Mouse (Mus musculus): ENCODE data around the gene Tcf7l1. TPM values are rescaled to one million over a fixed set of nuclear protein-coding genes. Genes with fewer than 3 reads are reported as not detected.

Tcf7l1 gene
- total and polyA plus RNA-seq, 2 experiments from 2014 or later: 1.3 to 9.2 TPM

DNA sequence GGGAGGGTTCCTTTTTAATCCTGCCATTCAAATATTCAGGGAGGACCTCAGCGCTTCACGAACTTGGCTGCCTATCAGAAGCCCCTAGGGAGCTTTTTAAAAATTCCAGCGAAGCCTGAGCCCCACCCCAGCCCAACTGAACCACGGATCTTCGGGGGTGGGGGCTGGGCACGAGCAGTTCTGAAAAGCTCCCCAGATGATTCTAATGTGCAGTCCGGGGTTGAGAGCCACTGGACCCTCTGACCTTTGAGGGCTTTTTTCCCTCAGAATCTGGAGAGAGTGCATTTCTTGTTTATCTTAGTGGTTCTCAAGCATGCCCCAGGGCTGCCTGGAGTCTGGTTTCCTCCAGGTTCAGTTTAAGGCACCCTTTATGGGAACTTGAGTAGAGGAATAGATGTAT lies 27.4 kb downstream of the Tcf7l1 start:
- Histone ChIP-seq H3K4me2 (ENCODE audit: low read depth, low read length) (no peak overlapping the region), H3K36me3 (replicated peaks; ENCODE audit: control insufficient read depth, insufficient read depth, low read length) (no peaks in the 10 kb centered on the region), H3K27me3 (ENCODE audit: control insufficient read depth, insufficient read depth, low read length) (no peaks in the 10 kb centered on the region), H3K4me3 (ENCODE audit: low read depth, low read length) (no peak overlapping the region), H3K9ac (replicated peaks; ENCODE audit: low read depth, low read length) (no peak overlapping the region), H3K4me1 (ENCODE audit: control insufficient read depth, insufficient read depth) (no peaks in the 10 kb centered on the region), H3K9me3 (replicated peaks; ENCODE audit: control insufficient read depth, low read length) (no peaks in the 10 kb centered on the region), H3K27ac (ENCODE audit: low read depth) (no peak overlapping the region)
- TF ChIP-seq CTCF (IDR thresholded peaks at IDR 0.05; ENCODE audit: low read depth) (no peak), EP300 (IDR thresholded peaks at IDR 0.05; ENCODE audit: low read depth) (no peak)
- WGBS: 21% methylated on average over 7 of the region's 7 CpGs
- DNase-seq (ENCODE audit: low spot score) (no peak), ATAC-seq (ENCODE audit: insufficient read depth, low read depth) (no peak)

DNA sequence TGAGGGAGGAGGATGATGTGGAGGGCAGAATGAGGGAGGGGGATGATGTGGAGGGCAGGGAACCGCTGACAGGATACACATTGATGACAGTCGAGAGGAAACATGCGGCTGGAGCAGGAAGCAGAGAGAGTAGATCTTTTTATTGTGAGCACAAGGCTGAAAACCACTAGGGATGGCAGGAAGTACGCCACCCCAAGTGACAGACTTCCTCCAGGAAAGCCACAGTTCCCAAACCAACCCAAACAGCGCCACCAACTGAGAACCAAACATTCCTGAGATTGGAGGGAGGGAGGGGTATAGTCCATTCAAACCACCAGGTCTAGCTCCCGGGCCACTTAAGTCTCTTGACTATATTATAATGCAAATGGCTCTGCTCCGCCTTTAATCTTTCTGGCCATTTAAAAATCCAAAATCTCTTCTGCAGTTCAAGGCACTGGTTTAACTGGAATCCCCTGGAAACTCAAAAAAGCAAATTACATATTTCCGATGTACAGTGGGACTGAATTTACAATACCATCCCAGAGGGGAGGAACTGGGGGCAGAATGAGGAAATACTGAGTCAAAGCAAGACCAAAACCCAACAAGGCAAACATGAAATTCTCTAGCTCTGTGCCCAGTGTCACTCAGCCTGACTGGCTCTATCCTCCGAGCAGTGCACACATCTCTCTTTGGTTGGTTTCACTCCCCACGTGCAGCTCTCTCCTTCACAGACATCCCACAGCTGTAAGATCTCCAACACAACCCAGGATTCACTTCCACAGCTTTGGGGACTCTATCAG lies 30.6 kb downstream of the Tcf7l1 start:
- WGBS: 57% methylated on average over 10 of the region's 10 CpGs
- DNase-seq (ENCODE audit: low spot score) (no peak), ATAC-seq (ENCODE audit: insufficient read depth, low read depth) (peak; percentile 27; the same call in 1 of the 2 replicates)
- TF ChIP-seq EP300 (IDR thresholded peaks at IDR 0.05; ENCODE audit: low read depth): no peak
- no peak for TF ChIP-seq CTCF (IDR thresholded peaks at IDR 0.05; ENCODE audit: low read depth)
- Histone ChIP-seq H3K27me3 (ENCODE audit: control insufficient read depth, insufficient read depth, low read length) (no peaks in the 10 kb centered on the region), H3K36me3 (replicated peaks; ENCODE audit: control insufficient read depth, insufficient read depth, low read length) (no peaks in the 10 kb centered on the region), H3K9me3 (replicated peaks; ENCODE audit: control insufficient read depth, low read length) (no peaks in the 10 kb centered on the region), H3K4me2 (ENCODE audit: low read depth, low read length) (no peak overlapping the region), H3K4me1 (ENCODE audit: control insufficient read depth, insufficient read depth) (peaks cover 11% of the 10 kb centered on the region), H3K4me3 (ENCODE audit: low read depth, low read length) (no peak overlapping the region), H3K27ac (ENCODE audit: low read depth) (no peak overlapping the region), H3K9ac (replicated peaks; ENCODE audit: low read depth, low read length) (no peak overlapping the region)

DNA sequence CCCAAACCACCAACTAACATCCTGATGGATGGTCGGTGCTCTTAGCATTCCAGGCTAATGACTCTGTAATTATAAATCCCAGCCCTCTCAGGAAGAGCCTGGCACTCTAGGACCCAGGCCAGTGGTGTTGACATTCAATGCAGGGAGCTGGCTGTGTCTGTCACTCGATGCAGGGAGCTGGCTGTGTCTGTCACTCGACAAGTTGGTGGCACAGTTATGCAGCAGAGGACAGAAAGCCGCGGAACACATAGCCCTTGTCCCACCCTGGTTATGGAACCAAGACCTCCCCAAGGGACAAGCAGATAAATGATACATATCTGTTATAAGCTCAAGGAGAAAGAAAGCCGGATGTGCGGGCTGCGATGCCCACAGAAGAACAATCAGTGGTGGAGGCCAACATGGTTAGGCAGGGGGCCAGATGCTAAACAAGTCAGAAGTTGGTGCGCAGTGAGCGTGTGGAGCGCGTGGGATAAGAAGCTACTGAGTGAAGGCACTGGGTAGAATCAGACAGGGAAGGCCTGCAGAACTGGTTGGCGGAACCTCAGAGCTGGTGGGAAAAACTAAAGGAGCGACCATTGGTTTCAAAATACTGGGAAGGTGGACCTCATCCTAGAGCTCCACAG lies 33.7 kb downstream of the Tcf7l1 start:
- no peaks in the 10 kb centered on the region for H3K36me3 ChIP-seq (replicated peaks; ENCODE audit: control insufficient read depth, insufficient read depth, low read length)
- H3K27me3 ChIP-seq (ENCODE audit: control insufficient read depth, insufficient read depth, low read length): no peaks in the 10 kb centered on the region
- TF ChIP-seq CTCF (IDR thresholded peaks at IDR 0.05; ENCODE audit: low read depth) (no peak), EP300 (IDR thresholded peaks at IDR 0.05; ENCODE audit: low read depth) (no peak)
- 36% methylated on average over 14 of the region's 14 CpGs for WGBS
- H3K4me2 ChIP-seq (ENCODE audit: low read depth, low read length): no peak overlapping the region
- no peaks in the 10 kb centered on the region for H3K9me3 ChIP-seq (replicated peaks; ENCODE audit: control insufficient read depth, low read length)
- ATAC-seq (ENCODE audit: insufficient read depth, low read depth) (peak; percentile 33; the same call in 1 of the 2 replicates), DNase-seq (ENCODE audit: low spot score) (peak; percentile 26)
- H3K4me1 ChIP-seq (ENCODE audit: control insufficient read depth, insufficient read depth): peaks cover 11% of the 10 kb centered on the region
- H3K4me3 ChIP-seq (ENCODE audit: low read depth, low read length): no peak overlapping the region
- H3K27ac ChIP-seq (ENCODE audit: low read depth): no peak overlapping the region
- H3K9ac ChIP-seq (replicated peaks; ENCODE audit: low read depth, low read length): no peak overlapping the region

DNA sequence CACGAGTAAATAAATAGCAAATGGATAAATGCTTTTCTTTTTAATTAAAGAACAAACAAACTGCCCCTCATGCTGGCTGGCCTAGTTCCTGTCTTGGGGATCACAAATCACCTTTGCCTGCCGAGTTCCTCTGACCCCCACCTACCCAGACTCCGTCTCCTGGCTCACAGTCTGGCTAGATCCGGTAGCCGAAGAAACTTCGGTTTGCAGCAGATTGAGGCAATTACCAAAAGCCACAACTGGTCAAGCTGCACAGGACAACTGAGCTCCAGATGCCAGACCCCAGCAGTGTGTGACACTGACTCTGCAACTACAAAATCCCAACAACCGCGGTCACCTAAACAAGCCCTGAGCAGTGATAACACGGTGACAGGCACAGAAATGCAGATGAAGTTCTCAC lies 34.8 kb downstream of the Tcf7l1 start:
- Histone ChIP-seq H3K27ac (ENCODE audit: low read depth) (no peak overlapping the region), H3K27me3 (ENCODE audit: control insufficient read depth, insufficient read depth, low read length) (no peaks in the 10 kb centered on the region), H3K4me1 (ENCODE audit: control insufficient read depth, insufficient read depth) (peaks cover 12% of the 10 kb centered on the region), H3K4me2 (ENCODE audit: low read depth, low read length) (no peak overlapping the region), H3K36me3 (replicated peaks; ENCODE audit: control insufficient read depth, insufficient read depth, low read length) (no peaks in the 10 kb centered on the region), H3K9ac (replicated peaks; ENCODE audit: low read depth, low read length) (no peak overlapping the region), H3K4me3 (ENCODE audit: low read depth, low read length) (no peak overlapping the region), H3K9me3 (replicated peaks; ENCODE audit: control insufficient read depth, low read length) (no peaks in the 10 kb centered on the region)
- WGBS: 45% methylated on average over 9 of the region's 9 CpGs
- TF ChIP-seq CTCF (IDR thresholded peaks at IDR 0.05; ENCODE audit: low read depth) (no peak), EP300 (IDR thresholded peaks at IDR 0.05; ENCODE audit: low read depth) (no peak)
- ATAC-seq (ENCODE audit: insufficient read depth, low read depth) (no peak), DNase-seq (ENCODE audit: low spot score) (no peak)

DNA sequence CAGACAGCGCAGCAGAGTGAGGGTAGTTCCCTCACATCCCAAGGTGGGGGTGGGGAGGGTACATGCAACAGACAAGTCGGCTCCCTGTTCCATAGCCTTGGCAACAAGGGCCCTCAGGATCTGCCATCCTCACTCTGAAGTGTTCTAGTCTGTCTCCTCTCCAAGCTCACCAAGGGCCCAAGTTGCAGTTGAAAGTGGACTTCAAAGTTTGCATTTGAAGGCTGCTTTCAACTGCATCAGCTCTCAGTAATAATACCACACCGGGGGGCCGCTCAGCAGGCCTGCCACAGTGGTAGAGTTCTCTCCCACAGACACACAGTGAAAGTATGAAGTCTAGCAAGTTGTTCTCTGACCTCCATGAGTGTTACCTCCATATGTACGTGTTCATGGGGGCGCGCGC lies 35.3 kb downstream of the Tcf7l1 start:
- H3K27ac ChIP-seq (ENCODE audit: low read depth): no peak overlapping the region
- H3K36me3 ChIP-seq (replicated peaks; ENCODE audit: control insufficient read depth, insufficient read depth, low read length): no peaks in the 10 kb centered on the region
- TF ChIP-seq CTCF (IDR thresholded peaks at IDR 0.05; ENCODE audit: low read depth) (no peak), EP300 (IDR thresholded peaks at IDR 0.05; ENCODE audit: low read depth) (no peak)
- H3K4me1 ChIP-seq (ENCODE audit: control insufficient read depth, insufficient read depth): peaks cover 16% of the 10 kb centered on the region
- no peaks in the 10 kb centered on the region for H3K27me3 ChIP-seq (ENCODE audit: control insufficient read depth, insufficient read depth, low read length)
- H3K4me3 ChIP-seq (ENCODE audit: low read depth, low read length): no peak overlapping the region
- DNase-seq (ENCODE audit: low spot score): no peak
- 84% methylated on average over 8 of the region's 8 CpGs for WGBS
- ATAC-seq (ENCODE audit: insufficient read depth, low read depth): no peak
- H3K4me2 ChIP-seq (ENCODE audit: low read depth, low read length): no peak overlapping the region
- no peaks in the 10 kb centered on the region for H3K9me3 ChIP-seq (replicated peaks; ENCODE audit: control insufficient read depth, low read length)
- no peak overlapping the region for H3K9ac ChIP-seq (replicated peaks; ENCODE audit: low read depth, low read length)
